Mouse (Mus musculus): ENCODE measurements at regions not wholly inside any gene's neighbourhood (a gene's known extent, or its start where the extent isn't known, plus 50 kb on each side); places are given as distances from the start of the nearest gene placed in this dataset.
A peak's percentile ranks its signal among the peaks of the same experiment; 100 is the strongest.

GRCm38 (mm10) chr10:23450647-23450979 lies 100.0 kb upstream of the Eya4 start:
- 52% methylated on average over 3 of the region's 3 CpGs for WGBS
- Histone ChIP-seq H3K9ac (no peak overlapping the region), H3K27ac (no peak overlapping the region), H3K4me3 (no peak overlapping the region), H3K4me2 (peak overlapping the region; percentile 38; the same call in 1 of the 2 replicates), H3K36me3 (no peaks in the 10 kb centered on the region), H3K9me3 (no peaks in the 10 kb centered on the region), H3K4me1 (peaks cover 11% of the 10 kb centered on the region; the same call in 1 of the 2 replicates), H3K27me3 (no peaks in the 10 kb centered on the region)
- ATAC-seq (ENCODE audit: borderline replicate concordance, extremely low read depth, low FRiP score, low TSS enrichment): peak; percentile 46; the same call in 1 of the 2 replicates

- Histone ChIP-seq H3K36me3 (no peaks in the 10 kb centered on the region), H3K27me3 (no peaks in the 10 kb centered on the region), H3K27ac (no peak overlapping the region), H3K4me3 (no peak overlapping the region), H3K4me2 (peak overlapping the region; percentile 38), H3K9me3 (no peaks in the 10 kb centered on the region), H3K4me1 (peaks cover 11% of the 10 kb centered on the region; the same call in 1 of the 2 replicates), H3K9ac (no peak overlapping the region)
- WGBS: 21% methylated on average over 19 of the region's 19 CpGs
- peak; percentile 65; the same call in 1 of the 2 replicates for ATAC-seq (ENCODE audit: borderline replicate concordance, extremely low read depth, low FRiP score, low TSS enrichment)
These were observed 99.5 kb upstream of the Eya4 start for GRCm38 (mm10) chr10:23449860-23450646.

DNA sequence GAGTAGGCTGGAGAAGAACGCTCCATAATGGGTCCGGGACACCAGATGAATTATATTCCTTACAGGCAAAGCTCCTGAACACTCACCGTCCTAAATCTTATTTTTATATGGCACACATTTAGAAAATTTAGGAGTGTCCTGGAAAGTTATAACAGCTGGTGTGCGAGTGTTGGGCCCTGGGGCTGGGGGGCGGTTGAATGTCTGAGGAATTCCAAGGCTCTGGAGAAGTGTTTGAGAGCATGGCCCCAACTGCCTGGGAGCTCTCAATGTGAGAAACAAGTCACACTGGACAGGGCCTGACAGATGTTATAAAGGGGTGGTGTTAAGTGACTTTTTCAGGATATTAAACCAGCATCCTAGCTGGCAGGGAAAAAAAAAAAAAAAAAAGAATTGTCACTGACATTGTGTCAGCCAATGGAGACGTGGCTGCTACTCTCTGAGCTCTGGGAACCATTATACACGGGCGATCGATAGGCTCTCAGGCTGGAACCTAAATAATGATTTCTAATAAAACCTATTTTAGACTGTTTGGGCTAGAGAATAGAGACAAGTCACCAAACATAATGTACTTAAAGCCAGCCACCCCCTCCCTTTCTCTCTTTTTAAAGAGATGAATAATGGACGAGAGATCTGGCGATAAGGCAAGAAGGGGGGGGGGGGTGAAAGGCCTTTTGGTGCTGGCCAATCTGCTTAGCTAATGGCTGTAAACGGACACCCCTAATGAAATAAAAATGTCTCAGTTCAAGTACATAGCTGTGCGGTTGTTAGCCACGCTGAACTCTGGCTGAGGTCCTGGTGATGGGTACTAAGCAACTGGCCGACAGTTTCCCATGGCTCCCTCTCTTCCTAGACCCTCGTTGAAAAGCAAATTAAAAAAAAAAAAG lies 98.6 kb upstream of the Eya4 start:
- Histone ChIP-seq H3K27ac (no peak overlapping the region), H3K9me3 (no peaks in the 10 kb centered on the region), H3K4me3 (no peak overlapping the region), H3K9ac (no peak overlapping the region), H3K27me3 (no peaks in the 10 kb centered on the region), H3K36me3 (no peaks in the 10 kb centered on the region), H3K4me2 (peak overlapping the region; percentile 38), H3K4me1 (peaks cover 11% of the 10 kb centered on the region; the same call in 1 of the 2 replicates)
- WGBS: 34% methylated on average over 16 of the region's 16 CpGs
- ATAC-seq (ENCODE audit: borderline replicate concordance, extremely low read depth, low FRiP score, low TSS enrichment): peak; percentile 64; the same call in 1 of the 2 replicates

GRCm38 (mm10) chr10:23430376-23430775 lies 79.8 kb upstream of the Eya4 start:
- no peaks in the 10 kb centered on the region for H3K36me3 ChIP-seq
- H3K4me1 ChIP-seq: no peaks in the 10 kb centered on the region
- H3K9me3 ChIP-seq: no peaks in the 10 kb centered on the region
- ATAC-seq (ENCODE audit: borderline replicate concordance, extremely low read depth, low FRiP score, low TSS enrichment): no peak
- no peak overlapping the region for H3K27ac ChIP-seq
- no peak overlapping the region for H3K9ac ChIP-seq
- WGBS: 59% methylated on average over 2 of the region's 2 CpGs
- no peaks in the 10 kb centered on the region for H3K27me3 ChIP-seq
- no peak overlapping the region for H3K4me2 ChIP-seq
- no peak overlapping the region for H3K4me3 ChIP-seq

- Histone ChIP-seq H3K36me3 (no peaks in the 10 kb centered on the region), H3K9ac (no peak overlapping the region), H3K4me3 (no peak overlapping the region), H3K9me3 (no peaks in the 10 kb centered on the region), H3K4me2 (no peak overlapping the region), H3K4me1 (no peaks in the 10 kb centered on the region), H3K27me3 (no peaks in the 10 kb centered on the region), H3K27ac (no peak overlapping the region)
- WGBS: 76% methylated on average over 7 of the region's 7 CpGs
- no peak for ATAC-seq (ENCODE audit: borderline replicate concordance, extremely low read depth, low FRiP score, low TSS enrichment)
These were observed 63.4 kb upstream of the Eya4 start for GRCm38 (mm10) chr10:23413794-23414518.

DNA sequence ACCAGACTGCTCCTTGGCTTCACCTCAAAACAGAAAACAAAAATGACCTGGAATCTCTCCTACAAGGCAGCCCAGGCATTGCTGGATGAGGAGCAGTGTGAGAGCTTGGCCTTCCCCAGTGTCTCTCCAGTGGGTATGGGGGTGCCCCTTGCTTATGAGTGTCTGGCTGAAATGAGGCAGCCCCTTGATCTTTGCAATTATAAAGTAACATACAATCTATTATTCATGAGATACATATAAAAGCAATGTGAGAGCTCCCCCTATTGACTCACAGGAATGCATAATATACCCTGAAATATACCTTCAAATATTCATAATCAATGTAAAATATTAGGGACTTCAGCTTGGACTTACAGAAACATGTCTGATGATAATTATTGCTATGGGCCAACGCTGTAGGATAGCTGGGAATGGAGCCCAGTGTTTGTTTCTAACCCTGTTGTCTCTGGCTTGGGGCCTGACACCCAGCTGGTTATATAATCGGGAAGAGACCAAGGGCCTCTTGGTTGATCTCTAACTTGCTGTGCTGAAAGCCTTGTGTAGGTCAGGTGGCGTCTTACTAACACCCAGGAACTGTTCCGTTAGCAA lies 52.9 kb upstream of the Eya4 start:
- H3K36me3 ChIP-seq: no peaks in the 10 kb centered on the region
- no peak overlapping the region for H3K4me2 ChIP-seq
- ATAC-seq (ENCODE audit: borderline replicate concordance, extremely low read depth, low FRiP score, low TSS enrichment): no peak
- no peak overlapping the region for H3K9ac ChIP-seq
- WGBS: 43% methylated on average over 4 of the region's 4 CpGs
- no peaks in the 10 kb centered on the region for H3K9me3 ChIP-seq
- H3K27ac ChIP-seq: no peak overlapping the region
- no peaks in the 10 kb centered on the region; the same call in 1 of the 2 replicates for H3K4me1 ChIP-seq
- no peaks in the 10 kb centered on the region for H3K27me3 ChIP-seq
- no peak overlapping the region for H3K4me3 ChIP-seq
